Mouse (Mus musculus) hindbrain, embryonic 12.5 days (tissue): ENCODE results near the gene Armh1. TPM values are rescaled to one million over a fixed set of nuclear protein-coding genes. Genes with fewer than 3 reads are reported as not detected.
"Not testable (repeated sequence)": the region's sequence is repeated elsewhere in the genome, so short reads cannot be mapped to it uniquely, and the experiment has no call there.

Experiments used
- ATAC-seq: fragments of 200-750 bp; cut with Nextera tagmentation; 2 replicates; pipeline ENCODE4 v1.8.0; 2017; ENCODE audit warnings: moderate TSS enrichment; ENCODE audit not compliant: low FRiP score
- H3K27ac ChIP-seq: fragments of 300-500 bp; sonication (generic); 2 replicates; pipeline ENCODE4 v1.5.1; 2016; ENCODE audit warnings: mild to moderate bottlenecking
- H3K27me3 ChIP-seq: fragments of 300-500 bp; sonication (generic); 2 replicates; pipeline ENCODE4 v1.6.1; 2016; ENCODE audit warnings: mild to moderate bottlenecking
- H3K36me3 ChIP-seq: fragments of 300-500 bp; sonication (generic); 2 replicates; pipeline ENCODE4 v1.6.1; 2016; ENCODE audit warnings: mild to moderate bottlenecking
- H3K4me1 ChIP-seq: fragments of 300-500 bp; sonication (generic); 2 replicates; pipeline ENCODE4 v1.6.1; 2016
- H3K4me2 ChIP-seq: fragments of 300-500 bp; sonication (generic); replicated peaks from 2 replicates; pipeline ENCODE4 v1.6.1; 2016; ENCODE audit warnings: mild to moderate bottlenecking
- H3K4me3 ChIP-seq: fragments of 300-500 bp; sonication (generic); 2 replicates; pipeline ENCODE4 v1.5.1; 2016; ENCODE audit warnings: mild to moderate bottlenecking
- H3K9ac ChIP-seq: fragments of 300-500 bp; sonication (generic); 2 replicates; pipeline ENCODE4 v1.6.1; 2016; ENCODE audit warnings: mild to moderate bottlenecking, moderate library complexity
- H3K9me3 ChIP-seq: fragments of 300-500 bp; sonication (generic); replicated peaks from 2 replicates; pipeline ENCODE4 v1.6.1; 2016; ENCODE audit warnings: mild to moderate bottlenecking
- WGBS: fragments of 180-500 bp; shearing (Covaris S2); methylation state at CpG from one replicate; pipeline ENCODE4 v1.1.7; 2016; 5-methylcytosine and 5-hydroxymethylcytosine counted together
- polyA plus RNA-seq: library from polyadenylated mRNA; unstranded; fragments of >200 nt; fragmentation: Nextera tagmentation; extraction: Ambion mirVana; gene quantifications from 2 replicates; pipeline ENCODE4 v1.2.1, GENCODE M21; 2016

The Armh1 gene
- polyA plus RNA-seq, 1 experiment from 2014 or later, result 1.3 TPM

DNA sequence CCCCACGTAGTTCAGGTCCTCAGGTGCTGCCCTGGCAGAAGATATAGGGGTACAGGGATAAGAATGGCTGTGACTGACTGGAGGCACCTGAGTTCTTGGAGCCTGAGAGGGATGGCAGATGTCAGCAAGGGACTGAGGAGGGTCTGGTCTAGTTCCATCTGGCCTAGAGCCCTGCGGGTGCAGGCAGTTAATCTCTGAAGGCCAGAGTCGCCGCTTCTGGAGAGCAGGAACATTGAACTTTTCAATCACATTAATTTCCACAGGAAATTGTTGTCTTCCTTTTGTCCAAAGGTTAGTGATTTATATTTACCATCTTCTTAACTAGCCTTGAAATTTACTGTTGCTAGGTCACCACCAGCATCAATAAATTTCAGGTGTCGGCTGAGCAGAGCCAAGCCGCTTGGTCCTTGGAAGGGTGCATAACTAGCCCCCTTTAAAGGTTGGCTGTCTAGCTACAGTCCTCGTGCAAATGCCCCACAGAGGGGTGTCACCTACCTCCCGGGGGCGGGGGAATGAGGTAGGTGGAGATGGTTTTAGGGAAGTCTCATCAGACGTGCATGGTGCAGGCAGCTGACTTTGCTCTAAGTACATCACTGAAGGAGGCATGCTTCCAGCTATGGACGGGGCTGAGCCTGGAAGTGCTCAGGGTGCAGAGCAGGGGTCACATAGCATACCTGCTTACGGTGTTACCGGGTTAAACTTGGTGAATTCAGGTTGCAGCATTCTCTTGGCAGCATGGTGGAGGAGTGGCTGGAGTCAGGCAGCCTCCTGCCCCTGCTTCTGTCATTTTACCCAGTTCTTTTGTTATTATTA is 10.4 kb upstream of the Armh1 start:
- no peaks in the 10 kb centered on the region for H3K27me3 ChIP-seq
- no peaks in the 10 kb centered on the region for H3K4me1 ChIP-seq
- H3K9me3 ChIP-seq, result no peaks in the 10 kb centered on the region
- H3K4me2 ChIP-seq, result no peak overlapping the region
- no peak overlapping the region for H3K9ac ChIP-seq
- WGBS, result 78% methylated on average over 13 of the region's 13 CpGs
- no peak overlapping the region for H3K4me3 ChIP-seq
- no peak overlapping the region for H3K27ac ChIP-seq
- H3K36me3 ChIP-seq, result no peaks in the 10 kb centered on the region
- no peak for ATAC-seq

- 94% methylated on average over 2 of the region's 2 CpGs for WGBS
- Histone ChIP-seq H3K27ac (no peak overlapping the region), H3K27me3 (no peaks in the 10 kb centered on the region), H3K36me3 (no peaks in the 10 kb centered on the region), H3K9me3 (no peaks in the 10 kb centered on the region), H3K9ac (no peak overlapping the region), H3K4me1 (no peaks in the 10 kb centered on the region), H3K4me3 (no peak overlapping the region), H3K4me2 (no peak overlapping the region)
- ATAC-seq, result no peak
Measured at GRCm38 (mm10) chr4:117261222-117261621, 9.3 kb upstream of the Armh1 start.

- H3K4me2 ChIP-seq, H3K36me3 ChIP-seq, H3K27me3 ChIP-seq, ATAC-seq, H3K9ac ChIP-seq, H3K9me3 ChIP-seq, H3K27ac ChIP-seq, H3K4me1 ChIP-seq, H3K4me3 ChIP-seq: not testable (repeated sequence)
- 73% methylated on average over 6 of the region's 6 CpGs for WGBS
Measured at GRCm38 (mm10) chr4:117259909-117260308, 8.0 kb upstream of the Armh1 start.

DNA sequence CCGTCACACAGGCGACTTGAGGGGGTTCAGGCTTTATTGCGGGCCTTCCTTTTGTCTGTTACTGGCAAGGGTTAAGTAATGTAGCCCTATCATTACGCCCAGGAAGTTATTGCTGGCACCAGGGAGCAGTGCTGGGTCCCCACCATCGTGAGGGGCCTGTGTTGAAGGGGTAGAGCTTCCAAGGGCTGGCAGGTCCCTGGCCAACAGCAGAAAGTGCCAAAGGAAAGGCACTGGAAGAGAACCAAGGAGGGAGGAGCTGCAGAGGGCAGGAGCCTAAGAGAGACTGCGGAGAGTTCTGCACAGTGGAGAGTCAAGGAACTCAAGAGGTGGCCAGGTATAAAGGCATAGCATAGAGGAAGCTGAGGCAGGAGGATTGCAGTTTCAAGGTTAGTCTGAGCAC is 2.7 kb upstream of the Armh1 start:
- Histone ChIP-seq H3K27me3 (no peaks in the 10 kb centered on the region), H3K36me3 (no peaks in the 10 kb centered on the region), H3K4me2 (no peak overlapping the region), H3K9me3 (no peaks in the 10 kb centered on the region), H3K4me1 (peaks cover 10% of the 10 kb centered on the region; the same call in 1 of the 2 replicates), H3K9ac (no peak overlapping the region), H3K27ac (no peak overlapping the region), H3K4me3 (no peak overlapping the region)
- WGBS, result 50% methylated on average over 6 of the region's 6 CpGs
- ATAC-seq, result no peak

- no peaks in the 10 kb centered on the region for H3K9me3 ChIP-seq
- no peak overlapping the region for H3K9ac ChIP-seq
- no peaks in the 10 kb centered on the region for H3K36me3 ChIP-seq
- no peak for ATAC-seq
- H3K4me2 ChIP-seq, result no peak overlapping the region
- 78% methylated on average over 5 of the region's 5 CpGs for WGBS
- peaks cover 10% of the 10 kb centered on the region; the same call in 1 of the 2 replicates for H3K4me1 ChIP-seq
- H3K4me3 ChIP-seq, result no peak overlapping the region
- no peak overlapping the region for H3K27ac ChIP-seq
- H3K27me3 ChIP-seq, result no peaks in the 10 kb centered on the region
Measured at GRCm38 (mm10) chr4:117254017-117254627, 2.2 kb upstream of the Armh1 start.

DNA sequence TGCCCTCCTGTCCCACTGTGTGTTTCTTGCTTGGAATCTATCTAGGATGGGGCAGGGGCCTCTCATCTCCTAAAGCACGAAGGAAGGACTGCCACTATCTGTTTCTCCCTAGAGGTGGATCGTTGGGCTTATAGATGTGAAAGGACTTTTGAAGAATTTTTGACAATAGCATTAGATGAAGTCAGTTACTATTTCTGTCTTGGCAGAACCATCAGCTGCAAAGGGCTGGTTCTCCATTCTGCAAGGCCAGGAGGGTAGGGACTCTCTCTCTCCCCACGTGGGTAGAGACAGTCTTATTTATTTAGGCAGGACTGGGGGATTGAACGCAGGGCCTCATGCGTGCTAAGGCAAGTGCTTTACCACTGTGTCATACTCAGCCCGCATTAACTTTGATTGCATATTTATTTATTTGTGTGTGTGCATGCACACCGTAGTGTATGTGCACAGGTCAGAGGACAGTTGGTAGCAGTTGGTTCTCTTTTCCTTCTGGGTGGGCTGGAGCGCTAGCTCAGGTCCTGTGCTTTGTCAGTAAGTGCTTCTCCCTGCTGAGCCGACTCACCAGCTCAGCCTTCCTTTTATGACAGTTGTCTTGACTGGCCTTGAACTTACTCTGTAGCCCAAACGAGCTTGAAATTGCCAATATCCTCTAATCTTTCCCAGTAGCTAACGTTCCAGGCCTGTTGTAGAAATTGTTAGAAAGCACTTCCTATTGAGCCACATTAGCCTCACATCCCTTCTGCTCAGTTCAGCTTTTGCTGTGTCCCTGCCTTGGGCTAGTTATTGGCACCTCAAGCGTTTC is 1.5 kb upstream of the Armh1 start:
- Histone ChIP-seq H3K9ac (no peak overlapping the region), H3K9me3 (no peaks in the 10 kb centered on the region), H3K4me1 (peaks cover 10% of the 10 kb centered on the region; the same call in 1 of the 2 replicates), H3K27ac (no peak overlapping the region), H3K36me3 (no peaks in the 10 kb centered on the region), H3K27me3 (no peaks in the 10 kb centered on the region), H3K4me2 (no peak overlapping the region), H3K4me3 (no peak overlapping the region)
- no peak for ATAC-seq
- WGBS, result 72% methylated on average over 12 of the region's 12 CpGs

- Histone ChIP-seq H3K4me1 (peaks cover 10% of the 10 kb centered on the region; the same call in 1 of the 2 replicates), H3K9ac (peak overlapping the region; percentile 69; the same call in 1 of the 2 replicates), H3K4me2 (peak overlapping the region; percentile 45), H3K9me3 (no peaks in the 10 kb centered on the region), H3K27me3 (no peaks in the 10 kb centered on the region), H3K4me3 (no peak overlapping the region), H3K36me3 (no peaks in the 10 kb centered on the region), H3K27ac (peak overlapping the region; percentile 71; the same call in 1 of the 2 replicates)
- no peak for ATAC-seq
- 83% methylated on average over 5 of the region's 5 CpGs for WGBS
Measured at GRCm38 (mm10) chr4:117252755-117253154, 830 bp upstream of the Armh1 start.

DNA sequence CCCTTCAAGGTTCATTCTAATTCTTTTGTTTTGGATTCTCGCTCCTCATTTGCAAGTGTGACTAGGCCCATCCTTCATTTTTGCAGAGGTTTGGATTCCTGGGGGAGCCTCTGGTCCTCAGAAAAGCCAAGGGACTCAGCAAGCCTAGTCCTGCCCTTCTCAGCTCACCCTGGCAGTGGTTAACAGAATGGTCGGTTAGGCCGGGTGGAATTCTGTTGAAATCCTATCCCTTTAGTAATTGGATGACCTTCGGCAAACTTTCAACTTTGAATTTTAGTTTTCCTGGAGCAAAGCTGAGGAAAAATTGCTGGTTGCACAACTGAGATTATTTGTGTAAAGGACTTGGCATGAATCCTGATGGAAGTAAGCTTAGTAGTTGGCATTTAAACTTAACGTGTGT is 426 bp upstream of the Armh1 start:
- Histone ChIP-seq H3K27ac (peak overlapping the region; percentile 71), H3K4me1 (peaks cover 10% of the 10 kb centered on the region; the same call in 1 of the 2 replicates)

GRCm38 (mm10) chr4:117250982-117251381 is 943 bp downstream of the Armh1 start:
- 69% methylated on average over 1 of the region's 1 CpGs for WGBS
- Histone ChIP-seq H3K4me1 (peaks cover 10% of the 10 kb centered on the region; the same call in 1 of the 2 replicates), H3K27ac (no peak overlapping the region), H3K4me3 (no peak overlapping the region), H3K27me3 (no peaks in the 10 kb centered on the region), H3K9ac (no peak overlapping the region), H3K4me2 (peak overlapping the region; percentile 45), H3K9me3 (no peaks in the 10 kb centered on the region), H3K36me3 (no peaks in the 10 kb centered on the region)
- no peak for ATAC-seq

More for the DNA sequence above, 426 bp upstream of the Armh1 start:
- H3K36me3 ChIP-seq, result no peaks in the 10 kb centered on the region
- no peaks in the 10 kb centered on the region for H3K9me3 ChIP-seq
- H3K27me3 ChIP-seq, result no peaks in the 10 kb centered on the region
- peak overlapping the region; percentile 69 for H3K9ac ChIP-seq
- ATAC-seq, result peak; percentile 59
- 25% methylated on average over 5 of the region's 5 CpGs for WGBS
- H3K4me2 ChIP-seq, result peak overlapping the region; percentile 45
- peak overlapping the region; percentile 52 for H3K4me3 ChIP-seq

- ATAC-seq, result no peak
- WGBS, result 91% methylated on average over 6 of the region's 6 CpGs
Measured at GRCm38 (mm10) chr4:117240867-117241266, 11.1 kb downstream of the Armh1 start.

GRCm38 (mm10) chr4:117239153-117239552 is 12.8 kb downstream of the Armh1 start:
- Histone ChIP-seq H3K9ac (no peak overlapping the region), H3K4me2 (no peak overlapping the region), H3K27me3 (no peaks in the 10 kb centered on the region), H3K4me1 (no peaks in the 10 kb centered on the region), H3K36me3 (no peaks in the 10 kb centered on the region), H3K9me3 (no peaks in the 10 kb centered on the region), H3K4me3 (no peak overlapping the region), H3K27ac (no peak overlapping the region)
- no peak for ATAC-seq
- 62% methylated on average over 2 of the region's 2 CpGs for WGBS

More at GRCm38 (mm10) chr4:117240867-117241266, 11.1 kb downstream of the Armh1 start:
- Histone ChIP-seq H3K9ac (no peak overlapping the region), H3K4me1 (no peaks in the 10 kb centered on the region), H3K27me3 (no peaks in the 10 kb centered on the region), H3K27ac (no peak overlapping the region), H3K4me2 (no peak overlapping the region), H3K9me3 (no peaks in the 10 kb centered on the region), H3K4me3 (no peak overlapping the region), H3K36me3 (no peaks in the 10 kb centered on the region)

GRCm38 (mm10) chr4:117235822-117236221 is 16.1 kb downstream of the Armh1 start:
- Histone ChIP-seq H3K27ac (no peak overlapping the region), H3K4me3 (no peak overlapping the region), H3K9me3 (no peaks in the 10 kb centered on the region), H3K36me3 (no peaks in the 10 kb centered on the region), H3K27me3 (no peaks in the 10 kb centered on the region), H3K9ac (no peak overlapping the region), H3K4me2 (no peak overlapping the region), H3K4me1 (no peaks in the 10 kb centered on the region)
- ATAC-seq, result no peak
- WGBS, result 56% methylated on average over 4 of the region's 4 CpGs
